Mouse (Mus musculus) heart, postnatal 36 days (tissue): ENCODE data around the gene Lrrc23. TPM values are rescaled to one million over a fixed set of nuclear protein-coding genes. Genes with fewer than 3 reads are reported as not detected.

Experiments
- DNase-seq, 2 experiments: peaks; one replicate each; pipeline ENCODE4 v3.0.0; 2021 to 2022
- intact Hi-C: fragments of 180-260 bp; cut with DNase I; formaldehyde crosslinking; loops from one replicate; pipeline ENCODE4 v1.15.1; 2025
- total RNA-seq, 2 experiments: library from RNA; stranded (reverse); gene quantifications; 2 replicates each; pipeline ENCODE4 v1.2.3; 2021

The Lrrc23 gene
- total RNA-seq, 2 experiments from 2014 or later = not detected

GRCm38 (mm10) chr6:124745490-124746295 lies 33.8 kb downstream of the Lrrc23 start:
- peak; percentile 93 to 94 for DNase-seq
- intact Hi-C loops = no loop called here

GRCm38 (mm10) chr6:124744755-124745321 lies 34.7 kb downstream of the Lrrc23 start:
- peak in 1 of 2 experiments; percentile 19 for DNase-seq

GRCm38 (mm10) chr6:124743647-124744046 lies 35.9 kb downstream of the Lrrc23 start:
- intact Hi-C loops = loop anchor here (5.0 kb wide), 1 partner anchor 81 kb away; the partner anchor contains the start of gene Lpcat3
- DNase-seq = no peak

More at GRCm38 (mm10) chr6:124744755-124745321, 34.7 kb downstream of the Lrrc23 start:
- intact Hi-C loops = loop anchor here (5.0 kb wide), 1 partner anchor 83 kb away; the partner anchor contains the start of gene Lpcat3

- intact Hi-C loops = loop anchor here (5.0 kb wide), 1 partner anchor 81 kb away; the partner anchor contains the start of gene Lpcat3
- no peak for DNase-seq
These were observed 36.5 kb downstream of the Lrrc23 start for GRCm38 (mm10) chr6:124742839-124743514.

- intact Hi-C loops = loop anchor here (5.0 kb wide), 1 partner anchor 80 kb away; the partner anchor contains the start of gene Lpcat3
- no peak for DNase-seq
These were observed 37.7 kb downstream of the Lrrc23 start for GRCm38 (mm10) chr6:124741842-124742241.

- DNase-seq = peak; percentile 82 to 92
- intact Hi-C loops = loop anchor here (1.0 to 5.0 kb wide), 3 partner anchors 25 to 79 kb away; partner anchors contain the start of genes Emg1, Lpcat3 and Phb2
These were observed 38.4 kb downstream of the Lrrc23 start, which contains the start of gene Grcc10 for GRCm38 (mm10) chr6:124740888-124741761. TSS of gene Grcc10 (minus strand) at chr6:124741374.

GRCm38 (mm10) chr6:124740211-124740887 lies 39.2 kb downstream of the Lrrc23 start:
- intact Hi-C loops = loop anchor here (1.0 to 5.0 kb wide), 3 partner anchors 24 to 78 kb away; partner anchors contain the start of genes Emg1, Lpcat3 and Phb2
- DNase-seq = no peak

- intact Hi-C loops = loop anchor here (5.0 kb wide), 2 partner anchors 37 to 167 kb away; partner anchors contain the start of gene C1rb
These were observed 40.2 kb downstream of the Lrrc23 start for GRCm38 (mm10) chr6:124739231-124739796.

GRCm38 (mm10) chr6:124738511-124739023 lies 41.0 kb downstream of the Lrrc23 start, which contains the start of gene Ptpn6:
TSS of gene Ptpn6 (minus strand) at chr6:124738714.
- intact Hi-C loops = loop anchor here (5.0 kb wide), 2 partner anchors 36 to 166 kb away; partner anchors contain the start of gene C1rb
- DNase-seq = no peak

More at GRCm38 (mm10) chr6:124739231-124739796, 40.2 kb downstream of the Lrrc23 start:
- no peak for DNase-seq

- intact Hi-C loops = loop anchor here (2.0 to 5.0 kb wide), 3 partner anchors 35 to 165 kb away; partner anchors contain the start of gene C1rb
- DNase-seq = no peak
These were observed 42.5 kb downstream of the Lrrc23 start for GRCm38 (mm10) chr6:124737040-124737439.

GRCm38 (mm10) chr6:124734417-124734816 lies 45.1 kb downstream of the Lrrc23 start:
- DNase-seq = no peak
- intact Hi-C loops = no loop called here

GRCm38 (mm10) chr6:124732476-124733370 lies 46.8 kb downstream of the Lrrc23 start:
- peak in 1 of 2 experiments; percentile 60 for DNase-seq
- intact Hi-C loops = no loop called here

GRCm38 (mm10) chr6:124731038-124731437 lies 48.5 kb downstream of the Lrrc23 start:
- DNase-seq = no peak
- intact Hi-C loops = no loop called here

- peak in 1 of 2 experiments; percentile 41 for DNase-seq
- intact Hi-C loops = no loop called here
These were observed 49.4 kb downstream of the Lrrc23 start for GRCm38 (mm10) chr6:124729850-124730705.

GRCm38 (mm10) chr6:124728621-124729020 lies 50.9 kb downstream of the Lrrc23 start:
- intact Hi-C loops = no loop called here
- no peak for DNase-seq

- intact Hi-C loops = no loop called here
- no peak for DNase-seq
These were observed 55.1 kb downstream of the Lrrc23 start for GRCm38 (mm10) chr6:124724472-124724871.
